Mouse (Mus musculus): Measurements from ENCODE around the gene Cog3. TPM values are rescaled to one million over a fixed set of nuclear protein-coding genes. Genes with fewer than 3 reads are reported as not detected.

Cog3 gene
- total RNA-seq, 4 experiments from 2014 or later = 25.6 to 29.1 (median 27.2) TPM

- no peak for DNase-seq (ENCODE audit: low spot score in 2 of 2)
Measured at GRCm38 (mm10) chr14:75706647-75707046, 47.7 kb downstream of the Cog3 start.

DNA sequence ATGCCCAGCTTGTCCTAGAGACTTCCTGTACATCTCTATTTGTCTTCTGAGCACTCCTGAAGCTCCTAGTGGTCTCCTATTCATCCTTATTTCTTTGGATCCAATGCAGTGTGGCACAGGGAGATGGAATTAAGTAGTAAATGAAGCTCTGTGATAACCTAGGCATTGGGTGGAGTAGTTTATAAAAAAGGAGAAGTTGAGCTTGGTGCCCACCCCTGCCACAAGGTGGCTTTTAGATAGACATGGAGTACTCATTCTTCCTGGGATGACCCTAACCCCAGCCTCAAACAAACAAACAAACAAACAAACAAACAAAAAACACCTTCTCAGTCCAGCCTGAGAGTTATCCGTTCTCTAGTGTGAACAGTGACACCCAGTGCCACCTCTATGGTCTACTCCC, 56.4 kb downstream of the Cog3 start:
- no peak for DNase-seq (ENCODE audit: low spot score in 2 of 2)

DNA sequence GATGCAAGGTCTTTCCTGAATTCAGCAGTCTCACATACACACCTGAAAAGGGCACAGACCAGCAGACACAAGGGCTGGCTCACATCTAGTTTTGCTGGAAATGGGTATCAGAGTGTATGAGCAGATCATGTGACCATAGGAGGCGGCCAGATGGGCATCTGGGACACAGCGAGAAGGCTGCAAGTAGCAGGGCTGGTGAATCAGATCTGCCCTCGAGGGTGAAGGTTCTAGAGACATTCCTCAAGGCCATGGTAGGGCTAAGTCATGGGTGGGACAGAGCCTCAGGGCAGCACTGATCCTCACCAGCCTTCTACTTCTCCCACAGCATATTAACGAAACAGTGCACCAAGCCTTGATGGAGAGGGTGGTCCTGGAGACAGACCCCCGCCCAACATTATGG, 58.2 kb downstream of the Cog3 start:
- DNase-seq (ENCODE audit: low spot score in 2 of 2) = no peak

DNA sequence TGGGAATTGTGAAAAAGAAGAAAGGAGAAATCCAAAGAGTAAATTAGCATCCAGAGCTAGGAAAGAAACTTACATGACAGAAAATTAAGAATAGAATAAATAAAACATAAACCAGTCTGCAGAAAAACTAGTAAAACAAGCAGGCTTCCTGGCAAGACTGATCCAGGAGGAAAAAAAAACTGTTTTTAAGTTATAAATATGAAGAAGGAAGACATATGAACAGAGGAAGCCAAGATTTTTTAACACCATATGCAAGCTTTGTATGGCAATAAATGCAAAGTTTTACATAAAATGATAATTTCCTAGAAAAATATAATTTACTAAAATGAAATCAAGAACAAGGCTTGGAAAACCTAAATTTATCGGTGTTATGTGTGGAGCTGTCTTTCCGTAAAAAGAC, 63.9 kb downstream of the Cog3 start:
- DNase-seq (ENCODE audit: low spot score in 2 of 2) = no peak

DNA sequence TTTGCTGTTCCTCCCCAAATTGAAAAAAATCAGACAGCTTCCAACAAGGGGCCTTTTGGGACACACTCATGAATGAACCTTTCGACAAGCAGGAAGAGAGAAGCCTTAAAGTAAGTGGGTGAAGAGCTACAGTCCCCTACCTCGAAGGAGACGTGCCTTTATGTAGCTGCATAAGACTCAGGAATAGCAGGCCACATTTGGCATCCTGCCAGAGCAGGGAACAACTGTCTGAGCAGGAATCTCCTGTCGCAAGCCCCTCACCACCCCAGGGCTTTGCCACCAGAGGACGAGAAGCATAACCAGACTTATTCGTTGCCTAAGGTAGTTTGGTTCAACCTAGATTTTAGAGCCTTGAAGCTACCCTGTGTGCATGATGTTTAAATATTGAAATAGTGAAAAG, 78.0 kb downstream of the Cog3 start:
- no peak for DNase-seq (ENCODE audit: low spot score in 2 of 2)

GRCm38 (mm10) chr14:75669085-75669645, 85.2 kb downstream of the Cog3 start:
- DNase-seq (ENCODE audit: low spot score in 2 of 2) = no peak

DNA sequence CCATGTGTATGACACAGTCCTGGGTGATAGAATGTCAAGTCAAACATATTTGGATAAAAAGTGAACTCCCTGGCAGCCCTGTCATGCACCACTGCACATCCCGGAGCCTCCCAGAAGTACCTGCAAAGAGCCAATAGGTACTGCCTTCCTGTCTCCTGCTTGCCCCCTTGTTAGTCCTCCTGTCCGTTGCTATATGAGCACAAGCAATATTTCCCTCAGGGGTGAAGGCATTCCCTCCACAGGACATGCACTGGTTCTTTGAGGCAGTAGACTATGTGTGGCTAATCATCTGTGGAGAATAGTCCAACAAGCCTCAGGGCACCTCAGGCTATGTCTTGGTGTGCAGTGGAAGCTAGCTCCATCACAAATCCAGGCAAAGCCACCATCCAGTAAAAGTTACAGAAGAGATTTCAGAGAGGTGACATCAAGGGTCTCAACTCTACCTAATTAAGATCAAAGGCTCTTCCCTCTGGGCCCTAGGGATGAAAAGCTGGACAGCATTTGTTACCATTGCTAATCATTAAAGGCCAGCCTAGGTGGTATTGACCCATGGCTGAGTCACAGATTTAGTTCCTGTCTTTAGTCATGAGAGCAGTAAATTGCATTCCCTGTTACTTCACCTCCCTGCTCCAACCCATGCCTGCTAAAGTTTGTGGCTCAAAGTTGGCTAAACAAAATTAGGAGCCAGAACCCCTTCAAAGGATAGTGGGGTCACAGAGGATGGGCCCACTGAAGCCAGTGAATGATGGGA, 88.7 kb downstream of the Cog3 start:
- DNase-seq (ENCODE audit: low spot score in 2 of 2) = no peak

DNA sequence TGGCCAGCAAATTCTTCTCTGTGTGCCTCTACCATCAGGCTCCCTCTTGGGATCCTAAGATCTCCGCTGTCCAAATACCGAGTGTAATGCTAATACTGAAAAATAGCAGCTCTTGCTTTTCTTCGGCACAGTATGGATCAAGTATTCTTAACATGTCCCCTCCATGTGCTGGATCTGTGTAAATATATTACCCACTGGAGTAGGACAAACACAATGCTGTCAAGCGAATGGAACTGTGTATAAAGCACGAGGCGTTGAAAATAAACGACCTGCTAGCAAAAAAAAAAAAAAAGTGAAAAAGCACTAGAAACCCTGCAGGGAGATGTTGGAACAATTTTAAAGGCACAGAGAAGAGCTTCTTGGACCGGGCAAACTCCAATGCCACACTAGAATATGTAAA, 92.8 kb downstream of the Cog3 start:
- DNase-seq (ENCODE audit: low spot score in 2 of 2) = no peak

DNA sequence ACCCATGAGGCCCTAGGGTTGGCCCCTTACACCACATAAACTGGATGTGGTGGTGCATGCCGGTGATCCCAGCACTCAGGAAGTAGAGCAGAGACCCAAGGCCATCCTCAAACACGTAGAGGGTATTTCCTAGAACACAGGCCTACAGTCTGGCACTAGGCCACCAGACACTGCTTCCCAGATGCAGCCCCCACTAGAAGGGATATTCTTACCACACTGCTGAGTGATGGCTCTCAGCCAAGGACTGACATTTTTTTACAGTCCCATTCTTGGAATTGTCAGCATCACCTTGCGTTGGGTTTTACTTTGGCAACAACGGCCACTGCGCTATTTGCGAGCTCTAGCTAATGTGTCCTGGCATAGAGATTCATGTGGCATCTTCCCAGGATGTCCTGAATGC, 93.4 kb downstream of the Cog3 start:
- DNase-seq (ENCODE audit: low spot score in 2 of 2) = no peak

Other genes with a start within 250 kb of the Cog3 start
- not detected for gene Spert, start 161.4 kb downstream of the Cog3 start, total RNA-seq (2022)
- gene Erich6b, start 112.3 kb downstream of the Cog3 start, total RNA-seq (2022) = not detected
- gene Slc25a30, start 32.5 kb upstream of the Cog3 start, total RNA-seq (2022) = 10 to 100 TPM; 13.0 to 15.3 (median 14.3) TPM
- gene Tpt1, start 90.6 kb upstream of the Cog3 start, total RNA-seq (2022) = 1,000 to 10,000 TPM in 2 of 4 experiments, 100 to 1,000 TPM in 2; 898 to 1,122 (median 1,004) TPM
- 10 to 100 TPM; 43.2 to 58.2 (median 50.4) TPM for gene Kctd4, start 200.5 kb upstream of the Cog3 start, total RNA-seq (2022)

Measured in layer of hippocampus, adult 8-10 months (tissue).